Mouse (Mus musculus) c-Kit-positive CD71-negative TER-119-negative erythroid progenitor cells, embryonic 14.5 days (primary cell): ENCODE measurements around the gene Tmigd3.

ENCODE experiments used
- DNase-seq: peaks from one replicate; pipeline ENCODE4 v3.0.0-alpha.2; 2013; ENCODE audit warnings: low read depth

Tmigd3 gene

DNA sequence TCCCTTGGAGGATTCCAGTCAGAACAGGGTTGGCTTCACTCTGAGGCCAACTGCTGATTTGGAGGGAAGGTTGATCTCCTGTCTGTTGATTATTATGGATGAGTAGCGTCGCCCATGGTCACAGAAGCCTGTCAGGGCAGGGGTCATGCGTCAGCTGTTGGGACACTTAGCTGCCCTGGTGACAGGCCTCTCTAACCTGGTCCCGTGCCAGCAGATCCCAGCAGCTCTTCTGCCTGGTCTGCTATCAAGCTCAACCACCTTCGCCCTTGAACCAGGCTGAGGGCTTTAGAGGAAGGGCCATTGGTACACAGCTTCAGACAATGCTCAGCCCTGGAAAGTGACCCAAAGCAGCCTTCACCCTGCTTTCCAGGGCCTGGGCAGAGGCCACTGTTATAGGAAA, 5.3 kb downstream of the Tmigd3 start:
- DNase-seq = no peak

GRCm38 (mm10) chr3:105877252-105877803, 6.6 kb downstream of the Tmigd3 start:
- DNase-seq = no peak

- DNase-seq = no peak
Observed at GRCm38 (mm10) chr3:105877919-105878318, 7.2 kb downstream of the Tmigd3 start.

DNA sequence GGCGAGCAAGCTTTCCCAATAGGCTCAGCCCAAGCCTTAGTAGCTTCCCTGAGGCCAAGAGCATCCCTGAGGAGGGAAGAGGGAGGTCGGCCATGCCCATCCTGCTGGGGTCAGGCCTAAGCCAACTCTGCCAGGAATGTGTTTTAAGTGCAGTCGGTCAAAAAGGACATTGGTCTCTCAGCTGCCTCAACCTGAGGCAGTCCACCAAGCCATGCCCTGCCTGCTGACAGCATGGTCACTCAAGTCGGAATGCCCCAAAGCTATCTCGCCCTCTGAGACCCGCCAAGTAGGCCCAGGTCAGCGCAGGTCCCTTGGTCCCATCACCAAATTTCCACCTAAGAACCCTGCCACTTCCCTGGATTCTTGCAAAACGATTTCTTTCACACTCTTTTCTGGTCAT, 8.0 kb downstream of the Tmigd3 start:
- no peak for DNase-seq

- no peak for DNase-seq
Observed at GRCm38 (mm10) chr3:105880419-105880818, 9.7 kb downstream of the Tmigd3 start.

DNA sequence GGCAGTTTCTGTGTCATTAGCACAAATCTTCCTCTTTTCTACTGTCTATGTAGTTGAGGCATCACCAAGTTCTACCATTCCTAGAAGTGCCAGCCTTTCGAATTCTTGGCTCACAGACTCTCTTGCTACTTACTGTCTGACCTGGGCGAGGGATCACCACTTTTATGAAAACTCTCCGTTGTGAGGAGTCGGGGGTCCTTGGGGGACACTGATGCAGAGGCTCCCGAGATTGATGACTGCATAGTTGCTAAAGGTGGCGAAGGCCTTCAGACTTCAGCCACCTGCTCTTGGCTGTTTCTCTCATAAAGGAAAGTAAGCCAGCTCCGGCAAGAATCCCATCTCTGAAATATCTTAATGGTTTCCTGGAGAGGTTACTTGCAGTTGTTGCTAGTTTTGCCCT, 11.4 kb downstream of the Tmigd3 start:
- DNase-seq = no peak

DNA sequence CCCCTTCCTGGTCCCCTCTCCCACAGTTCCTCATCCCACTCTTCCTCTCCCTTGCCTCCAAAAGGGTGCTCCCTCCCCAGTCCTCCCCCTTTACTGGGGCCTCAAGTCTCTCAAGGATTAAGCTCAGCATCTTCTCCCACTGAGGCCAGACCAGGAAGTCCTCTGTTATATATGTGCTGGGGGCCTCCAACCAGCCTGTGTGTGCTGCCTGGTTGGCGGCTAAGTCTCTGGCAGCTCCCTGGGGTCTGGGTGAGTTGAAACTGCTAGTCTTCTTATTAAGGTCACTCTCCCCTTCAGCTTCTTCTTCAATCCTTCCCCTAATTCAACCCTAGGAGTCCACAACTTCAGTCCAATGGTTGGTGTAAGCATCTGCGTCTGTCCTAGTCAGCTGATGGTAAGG, 12.4 kb downstream of the Tmigd3 start:
- DNase-seq = no peak

- no peak for DNase-seq
Observed at GRCm38 (mm10) chr3:105888961-105889360, 18.3 kb downstream of the Tmigd3 start.

- no peak for DNase-seq
Observed at GRCm38 (mm10) chr3:105890220-105890619, 19.5 kb downstream of the Tmigd3 start.

DNA sequence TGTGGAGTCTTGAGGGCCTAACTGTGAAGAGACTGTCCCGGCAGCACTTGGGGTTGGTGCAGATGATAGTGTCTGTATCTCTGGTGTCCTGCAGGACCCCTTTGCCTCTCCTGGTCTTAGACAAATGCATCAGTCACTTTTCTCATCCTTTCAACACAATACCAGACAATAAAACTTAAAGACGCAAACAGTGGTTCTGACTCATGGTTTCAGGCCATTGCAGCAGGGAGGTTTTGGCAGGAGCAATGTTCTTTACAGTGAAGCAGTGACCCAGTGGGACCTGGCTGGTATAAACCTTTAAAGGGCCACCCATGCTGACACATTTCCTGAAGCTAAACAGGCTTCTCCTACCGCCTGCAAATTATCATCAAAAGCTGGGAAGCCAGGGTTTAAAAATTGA, 20.4 kb downstream of the Tmigd3 start:
- DNase-seq = no peak

- no peak for DNase-seq
Observed at GRCm38 (mm10) chr3:105891760-105892571, 21.3 kb downstream of the Tmigd3 start.

DNA sequence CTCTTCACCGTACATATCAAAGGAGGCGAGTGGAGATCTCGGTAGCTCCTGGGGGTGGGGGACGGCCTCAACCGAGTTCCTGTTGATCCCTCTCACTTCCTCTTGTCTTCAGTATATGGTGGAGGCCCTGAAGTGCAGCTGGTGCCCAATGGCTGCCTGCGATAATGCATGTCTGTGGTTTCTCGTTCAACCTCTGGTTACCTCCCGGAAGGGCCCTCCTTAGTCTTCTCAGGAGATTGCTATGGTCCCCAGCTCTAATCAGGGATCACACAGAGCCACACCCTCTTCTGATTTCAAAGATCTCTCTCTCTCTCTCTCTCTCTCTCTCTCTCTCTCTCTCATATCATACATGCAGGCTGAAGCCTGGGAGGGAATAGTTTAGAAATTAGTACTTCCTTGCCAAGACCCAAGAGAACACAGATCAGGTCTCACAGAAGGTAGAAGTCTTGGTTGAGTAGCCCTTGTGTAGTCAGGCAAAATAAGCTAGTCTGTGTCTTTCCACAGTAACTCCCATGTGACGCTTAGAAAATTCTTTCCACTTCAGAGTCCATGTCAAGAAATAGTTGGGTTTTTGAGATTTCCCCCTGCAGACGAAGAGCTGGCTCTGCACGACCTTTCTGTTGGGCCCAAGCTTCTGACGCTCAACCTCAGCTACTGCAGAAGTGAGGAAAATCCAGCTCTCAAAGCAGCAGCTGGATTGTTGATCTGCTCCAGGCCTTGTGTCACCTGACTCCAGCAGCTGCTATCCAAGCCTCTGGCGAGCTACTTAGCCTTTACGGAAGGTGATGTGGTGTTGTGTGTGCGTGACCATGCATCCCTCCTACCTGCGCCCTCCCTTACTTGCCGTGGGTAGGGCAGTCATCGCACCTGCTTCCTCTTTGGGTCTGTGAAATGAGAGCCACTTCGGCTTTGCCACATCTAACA, 22.1 kb downstream of the Tmigd3 start:
- DNase-seq = peak; percentile 63

DNA sequence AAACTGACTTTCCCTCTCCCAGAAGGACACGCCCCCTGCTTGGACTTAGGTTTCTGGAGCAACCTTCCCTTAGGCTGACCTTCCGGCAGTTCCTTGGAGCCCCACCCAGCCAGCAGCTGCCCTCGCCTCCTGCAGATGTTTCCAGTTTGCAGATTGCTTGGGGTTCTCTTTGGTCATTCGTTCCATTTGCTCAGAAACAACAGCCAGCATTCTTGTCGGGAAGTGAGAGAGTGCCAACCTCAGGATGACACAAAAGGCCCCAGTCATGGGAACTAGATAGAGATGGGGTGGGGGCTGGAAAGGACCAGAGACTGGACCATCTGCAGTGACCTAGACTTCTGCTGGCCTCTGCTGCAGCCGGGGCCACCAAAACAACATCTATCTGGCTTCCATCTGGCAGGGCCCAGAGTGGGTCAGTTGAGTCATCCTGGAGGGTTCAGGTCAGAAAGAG, 23.3 kb downstream of the Tmigd3 start:
- DNase-seq = no peak

DNA sequence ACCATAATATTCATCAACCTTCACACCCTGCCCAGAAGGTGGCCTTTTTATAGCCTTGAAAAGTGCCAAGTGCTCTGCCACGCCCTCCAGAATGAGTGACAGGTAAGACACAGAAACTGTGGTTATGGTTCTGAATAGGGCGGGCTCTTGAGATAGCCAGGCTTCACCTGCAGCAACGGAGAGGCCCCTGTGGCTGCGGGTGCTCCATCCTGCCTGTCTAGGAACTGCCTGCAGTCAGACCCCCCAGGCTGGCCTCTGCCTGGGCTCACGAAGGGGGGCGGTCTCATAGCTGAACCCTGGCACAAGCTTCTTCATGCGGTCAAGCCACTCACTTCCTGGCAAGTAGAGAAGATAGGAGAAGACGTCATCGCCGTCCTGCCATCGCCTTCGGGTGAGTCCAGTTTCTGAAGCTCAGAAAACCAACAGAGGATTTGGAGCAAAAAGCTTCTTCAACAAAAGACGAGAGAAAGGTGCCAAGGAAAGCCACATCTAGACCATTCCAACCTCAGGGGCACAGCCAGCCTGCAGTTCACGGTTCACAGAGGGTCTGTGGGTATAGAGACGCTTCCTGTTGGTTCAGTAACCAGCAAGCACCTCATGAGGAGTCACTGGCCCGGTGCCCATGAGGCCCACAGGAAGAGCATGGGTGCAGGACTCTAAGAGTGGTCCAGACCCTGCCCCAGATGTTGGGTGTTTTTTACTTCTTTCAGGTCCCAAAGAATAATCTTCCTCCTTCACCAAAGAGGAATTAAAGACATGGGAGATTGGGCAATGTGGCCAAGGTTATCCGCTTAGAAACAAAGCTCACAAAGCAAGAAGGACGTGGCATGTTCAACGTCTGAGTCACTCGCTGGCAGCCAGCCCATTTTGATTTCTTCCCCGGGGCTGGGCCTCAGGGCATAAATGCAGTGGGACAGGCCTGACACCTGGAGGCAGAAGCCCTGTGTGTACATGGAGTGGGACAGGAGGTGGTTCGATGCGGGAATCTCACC, 24.2 kb downstream of the Tmigd3 start:
- DNase-seq = peak; percentile 93

DNA sequence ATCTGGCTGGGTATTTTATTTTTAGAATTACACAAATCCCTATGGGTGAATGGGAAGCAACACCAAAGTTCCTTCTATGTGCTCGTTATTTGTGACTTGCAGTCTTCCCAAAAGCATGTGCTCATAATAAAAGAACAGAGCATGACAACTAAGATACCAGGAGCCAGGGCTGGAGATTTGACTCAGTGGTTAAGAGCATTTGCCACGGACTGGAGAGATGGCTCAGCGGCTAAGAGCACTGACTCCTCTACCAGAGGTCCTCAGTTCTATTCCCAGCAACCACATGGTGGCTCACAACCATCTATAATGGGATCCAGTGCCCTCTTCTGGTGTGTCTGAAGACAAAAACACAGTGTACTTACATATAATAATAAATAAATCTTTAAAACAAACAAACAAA, 26.1 kb downstream of the Tmigd3 start:
- no peak for DNase-seq

DNA sequence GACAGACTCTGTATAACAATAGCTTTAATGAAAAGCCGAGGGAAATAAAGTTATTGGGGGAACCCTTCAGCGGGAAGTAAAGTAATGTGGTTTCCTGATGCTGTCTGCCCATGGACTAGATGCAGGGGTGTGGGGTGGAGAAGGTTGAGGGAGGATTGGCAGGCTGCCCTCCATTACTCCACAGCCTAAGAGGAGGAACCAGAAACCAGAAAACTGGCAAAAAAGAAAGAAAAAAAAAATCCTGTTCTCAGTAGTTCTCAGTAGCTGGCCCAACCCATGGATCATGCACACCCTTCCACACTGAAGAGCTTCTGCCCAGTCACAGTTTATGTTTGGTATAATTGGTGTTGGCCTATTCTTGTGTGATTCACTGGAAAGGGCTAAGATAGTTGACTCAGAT, 27.6 kb downstream of the Tmigd3 start:
- DNase-seq = no peak

DNA sequence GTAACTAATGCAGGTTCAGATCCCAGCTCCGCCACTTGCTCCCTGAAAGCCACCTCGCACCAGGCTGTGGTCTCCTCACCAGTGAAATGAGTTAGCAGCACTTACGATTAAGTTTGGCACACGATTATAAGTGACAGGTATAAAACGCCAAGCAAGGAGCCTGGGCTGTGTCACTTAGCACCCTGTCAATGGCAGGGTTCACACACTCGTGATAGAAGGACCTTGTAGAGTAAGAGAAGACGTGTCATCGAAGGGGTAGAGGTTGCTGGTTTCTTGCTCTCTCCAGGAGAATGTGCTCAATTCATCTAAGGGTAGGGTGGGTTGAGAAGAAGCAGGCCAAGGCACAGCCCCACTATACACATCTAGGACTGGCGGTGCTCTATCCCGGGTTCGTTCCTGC, 28.2 kb downstream of the Tmigd3 start:
- DNase-seq = no peak

- DNase-seq = peak; percentile 77
Observed at GRCm38 (mm10) chr3:105899394-105900147, 28.9 kb downstream of the Tmigd3 start.

DNA sequence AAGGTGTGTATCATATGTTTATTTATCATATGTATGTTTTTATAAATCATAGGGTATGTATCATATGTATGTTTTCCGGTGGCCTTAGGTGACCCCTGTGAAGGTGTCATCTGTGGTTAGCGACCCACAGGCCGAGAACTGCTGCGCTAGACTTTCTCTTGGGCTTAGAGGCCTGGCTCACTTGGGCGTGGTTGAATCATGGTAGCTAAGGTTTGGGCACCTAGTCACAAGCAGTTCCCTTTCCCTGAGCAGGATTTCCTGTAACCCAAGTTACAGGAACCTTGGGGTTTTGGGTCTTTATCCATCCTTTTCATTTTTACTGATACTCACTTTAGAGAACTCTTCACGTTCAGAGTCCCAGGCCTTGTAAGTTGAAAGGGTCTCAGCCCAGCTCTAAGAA, 29.6 kb downstream of the Tmigd3 start:
- DNase-seq = no peak

DNA sequence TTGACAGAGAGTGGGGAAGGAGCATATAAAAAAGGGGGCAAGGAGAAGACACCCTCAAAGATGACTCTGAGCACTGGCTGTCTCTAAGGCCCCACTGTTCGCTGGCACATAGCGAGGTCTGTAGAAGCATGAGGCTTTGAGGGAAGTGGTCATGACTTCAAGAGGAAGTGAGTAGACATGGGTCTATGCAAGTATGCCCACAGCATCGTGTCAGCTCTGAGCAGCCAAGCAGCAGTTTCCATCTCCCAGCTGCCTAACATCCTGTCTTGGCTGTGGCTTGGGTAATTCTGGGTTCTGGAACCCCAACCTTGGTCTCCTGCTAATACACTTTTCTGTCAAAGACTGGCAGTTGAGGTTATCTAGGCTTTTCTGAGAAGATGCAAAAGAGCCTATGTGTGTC, 30.0 kb downstream of the Tmigd3 start:
- no peak for DNase-seq

GRCm38 (mm10) chr3:105901468-105901867, 30.8 kb downstream of the Tmigd3 start:
- no peak for DNase-seq
